Mouse (Mus musculus) bone marrow macrophage, adult 2 months (primary cell): ENCODE measurements around the gene Gm14190.

ENCODE experiments used
- CTCF ChIP-seq: IDR thresholded peaks from 2 replicates; pipeline ENCODE4 v1.5.1; 2012; ENCODE audit warnings: low read depth, mild to moderate bottlenecking, low read length, moderate library complexity
- POLR2A ChIP-seq: IDR thresholded peaks from 2 replicates; pipeline ENCODE4 v1.6.1; 2012; ENCODE audit warnings: mild to moderate bottlenecking, low read depth, low read length, borderline replicate concordance

DNA sequence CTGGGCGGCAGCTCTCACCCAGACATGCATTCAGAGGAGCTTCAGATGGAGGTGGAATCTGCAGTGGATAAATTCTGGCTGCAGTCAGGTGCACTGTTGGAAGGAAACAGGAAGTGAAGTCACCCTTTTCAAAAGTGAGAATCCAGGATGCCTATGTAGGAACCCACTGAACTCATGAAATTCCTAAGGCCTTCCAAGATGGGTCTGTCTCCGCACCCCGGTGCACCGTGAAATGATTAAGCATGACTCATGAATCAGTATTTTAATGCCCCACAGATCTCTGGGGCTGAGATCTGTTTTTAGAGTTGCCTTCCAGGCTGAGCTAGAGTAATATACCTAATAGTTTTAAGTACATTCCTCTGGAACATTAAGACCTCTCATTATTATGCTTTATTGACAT, 31.3 kb downstream of the Gm14190 start:
- no peak for TF ChIP-seq CTCF
- TF ChIP-seq POLR2A: no peak
